Mouse (Mus musculus) embryonic facial prominence, embryonic 15.5 days (tissue): ENCODE data around the gene Zfp935. TPM values are rescaled to one million over a fixed set of nuclear protein-coding genes. Genes with fewer than 3 reads are reported as not detected.
"Not testable (repeated sequence)": the region's sequence is repeated elsewhere in the genome, so short reads cannot be mapped to it uniquely, and the experiment has no call there.

Experiments used
- ATAC-seq: fragments of 200-750 bp; cut with Nextera tagmentation; 2 replicates; pipeline ENCODE4 v1.8.0; 2017; ENCODE audit warnings: low read depth, moderate TSS enrichment; ENCODE audit not compliant: insufficient number of reproducible peaks, low FRiP score, low TSS enrichment
- H3K27ac ChIP-seq: fragments of 300-500 bp; sonication (generic); replicated peaks from 2 replicates; pipeline ENCODE4 v1.5.1; 2015; ENCODE audit warnings: mild to moderate bottlenecking, inconsistent platforms
- H3K27me3 ChIP-seq: fragments of 300-500 bp; sonication (generic); 2 replicates; pipeline ENCODE4 v1.6.1; 2015; ENCODE audit warnings: inconsistent platforms
- H3K36me3 ChIP-seq: fragments of 300-500 bp; sonication (generic); 2 replicates; pipeline ENCODE4 v1.6.1; 2015; ENCODE audit warnings: mild to moderate bottlenecking, inconsistent platforms
- H3K4me1 ChIP-seq: fragments of 300-500 bp; sonication (generic); 2 replicates; pipeline ENCODE4 v1.6.1; 2015; ENCODE audit warnings: inconsistent platforms
- H3K4me2 ChIP-seq: fragments of 300-500 bp; sonication (generic); replicated peaks from 2 replicates; pipeline ENCODE4 v1.6.1; 2015; ENCODE audit warnings: mild to moderate bottlenecking, inconsistent platforms
- H3K4me3 ChIP-seq: fragments of 300-500 bp; sonication (generic); replicated peaks from 2 replicates; pipeline ENCODE4 v1.5.1; 2015; ENCODE audit warnings: mild to moderate bottlenecking, inconsistent platforms
- H3K9ac ChIP-seq: fragments of 300-500 bp; sonication (generic); 2 replicates; pipeline ENCODE4 v1.6.1; 2015; ENCODE audit warnings: inconsistent platforms
- H3K9me3 ChIP-seq: fragments of 300-500 bp; sonication (generic); replicated peaks from 2 replicates; pipeline ENCODE4 v1.6.1; 2016; ENCODE audit warnings: inconsistent platforms
- WGBS: fragments of 180-500 bp; shearing (Covaris S2); methylation state at CpG from one replicate; pipeline ENCODE4 v1.1.7; 2015; 5-methylcytosine and 5-hydroxymethylcytosine counted together
- polyA plus RNA-seq: library from polyadenylated mRNA; unstranded; fragments of >200 nt; fragmentation: Nextera tagmentation; extraction: Ambion mirVana; gene quantifications from 2 replicates; pipeline ENCODE4 v1.2.1, GENCODE M21; 2015

Gene Zfp935
- not detected in 2 replicates for polyA plus RNA-seq

DNA sequence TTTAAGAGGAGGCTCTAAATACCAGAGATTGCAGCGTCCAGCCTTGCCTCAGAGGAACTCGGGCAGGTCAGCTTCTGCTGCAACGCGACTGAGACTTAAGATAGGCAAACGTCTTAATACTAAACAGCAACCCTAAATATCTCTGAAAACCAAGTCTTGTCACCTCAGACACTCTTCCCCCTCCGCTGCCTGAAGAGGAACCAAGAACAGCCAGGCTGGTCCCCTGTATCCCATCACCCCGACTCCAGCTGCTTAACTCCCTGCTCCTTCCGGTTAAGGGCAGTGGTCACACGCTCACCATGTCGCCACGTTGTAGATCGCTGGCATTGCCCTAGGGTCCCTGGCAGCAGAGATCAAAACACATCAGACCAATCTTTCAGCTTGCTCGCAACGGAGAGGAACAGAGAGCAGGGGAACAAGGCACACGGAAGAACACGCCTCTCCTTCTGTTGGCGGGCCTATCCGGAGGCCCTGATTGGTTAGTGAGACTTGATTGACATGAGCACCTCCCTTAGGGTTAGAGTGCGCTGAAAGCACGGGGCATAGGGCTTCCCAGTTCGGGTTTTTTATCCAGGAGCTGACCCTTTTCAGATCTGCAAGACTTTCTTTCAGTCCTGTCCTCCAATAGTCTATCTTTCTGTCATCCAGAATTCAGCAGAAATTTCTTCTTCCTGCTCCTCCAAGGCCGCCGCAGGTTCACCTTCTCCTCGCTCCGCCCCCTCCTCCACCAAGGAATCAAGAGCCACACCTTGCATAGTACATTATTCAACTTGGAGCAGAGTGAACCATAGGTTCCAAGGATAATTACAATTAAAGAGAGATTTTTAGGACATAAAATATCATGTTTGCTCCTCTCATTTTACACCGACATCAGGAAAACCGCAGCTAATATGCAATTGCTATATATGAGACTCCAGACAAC is at the start of gene Zfp935:
Gene Zfp935 (minus strand): TSS at position 323 of the 922 bp plus-strand sequence.
- H3K27ac ChIP-seq = not testable (repeated sequence)

DNA sequence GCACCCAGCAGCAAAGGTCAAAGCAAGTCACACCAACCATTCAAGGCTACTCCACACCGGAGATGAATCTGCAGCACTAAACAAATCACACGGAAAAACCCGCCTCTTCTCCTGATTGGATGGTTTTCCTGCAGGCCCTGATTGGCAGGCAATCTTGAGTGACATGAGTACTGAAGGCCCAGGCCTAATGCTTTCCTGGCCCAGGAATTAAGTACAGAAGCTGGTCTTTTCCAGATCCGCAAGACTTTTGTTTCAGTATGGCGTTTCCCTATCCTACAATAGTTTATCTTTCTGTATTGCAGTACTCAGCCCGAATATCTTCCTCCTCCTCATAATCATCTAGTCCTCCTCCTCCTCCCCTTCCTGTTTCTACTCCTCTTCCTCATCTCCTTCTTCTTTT is 12.8 kb upstream of the Zfp935 start, which contains the start of gene Zfp934:
Gene Zfp934 (minus strand): TSS at position 101 of the 400 bp plus-strand sequence.
- H3K9ac ChIP-seq, H3K9me3 ChIP-seq, H3K4me2 ChIP-seq, H3K27me3 ChIP-seq, H3K4me1 ChIP-seq, ATAC-seq, H3K4me3 ChIP-seq, H3K36me3 ChIP-seq, H3K27ac ChIP-seq: not testable (repeated sequence)
- WGBS = 91% methylated on average over 4 of the region's 6 CpGs

More for the DNA sequence above, at the start of gene Zfp935:
- 4% methylated on average over 27 of the region's 27 CpGs for WGBS
- Histone ChIP-seq H3K4me2 (peak within 1 kb of the TSS; percentile 45), H3K9ac (peak within 1 kb of the TSS; percentile 26; the same call in 1 of the 2 replicates), H3K4me3 (peak within 1 kb of the TSS; percentile 52), H3K9me3 (peaks cover 24% of the 10 kb centered on the region; the same call in 1 of the 2 replicates), H3K36me3 (peaks cover 17% of the 10 kb centered on the region)
- not testable (repeated sequence) for H3K27me3 ChIP-seq, H3K4me1 ChIP-seq, ATAC-seq

DNA sequence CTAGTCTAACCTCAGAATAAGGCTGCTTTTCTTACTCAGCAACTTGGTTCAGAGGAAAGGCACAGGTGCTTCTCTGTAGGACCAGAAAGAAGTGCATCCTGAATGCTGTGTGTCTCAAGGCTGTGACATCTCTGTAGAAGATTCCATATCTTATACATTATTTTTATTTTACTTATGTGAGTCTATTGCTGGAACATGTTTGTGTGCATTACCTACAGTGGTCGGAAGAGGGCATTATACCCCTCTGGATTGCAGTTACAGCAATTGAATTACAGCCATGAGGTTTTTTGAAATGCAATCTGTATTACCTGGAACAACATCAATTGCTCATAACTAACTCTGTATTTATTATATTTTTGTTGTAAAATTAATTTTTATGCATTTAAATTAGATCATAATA is 3.4 kb upstream of the Zfp935 start:
- WGBS = 6% methylated on average over 1 of the region's 1 CpGs
- not testable (repeated sequence) for H3K9me3 ChIP-seq, H3K9ac ChIP-seq, H3K27ac ChIP-seq, H3K4me1 ChIP-seq, H3K4me2 ChIP-seq, ATAC-seq, H3K4me3 ChIP-seq, H3K27me3 ChIP-seq, H3K36me3 ChIP-seq

DNA sequence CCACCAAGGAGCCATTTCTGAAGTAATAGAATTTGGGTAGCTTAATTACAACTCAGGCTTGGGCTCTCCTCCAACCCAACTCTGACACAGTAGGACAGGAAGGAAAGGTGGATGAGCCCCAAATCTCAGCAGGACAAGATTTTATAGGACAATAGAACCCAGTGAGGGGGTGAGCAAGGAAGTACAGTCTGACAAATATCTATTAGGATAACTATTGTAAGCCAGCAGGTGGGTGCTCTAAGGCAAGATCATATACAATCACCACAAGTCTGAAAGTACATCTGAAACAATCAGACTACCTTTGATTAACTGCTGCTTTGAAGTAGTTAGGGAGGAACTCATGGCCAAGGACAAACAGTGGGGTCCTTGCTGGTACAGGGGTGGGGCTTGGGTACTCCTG is 28.2 kb downstream of the Zfp935 start:
- not testable (repeated sequence) for H3K36me3 ChIP-seq, H3K9me3 ChIP-seq, H3K27ac ChIP-seq, H3K27me3 ChIP-seq, ATAC-seq, H3K4me3 ChIP-seq, H3K9ac ChIP-seq, H3K4me2 ChIP-seq, H3K4me1 ChIP-seq

DNA sequence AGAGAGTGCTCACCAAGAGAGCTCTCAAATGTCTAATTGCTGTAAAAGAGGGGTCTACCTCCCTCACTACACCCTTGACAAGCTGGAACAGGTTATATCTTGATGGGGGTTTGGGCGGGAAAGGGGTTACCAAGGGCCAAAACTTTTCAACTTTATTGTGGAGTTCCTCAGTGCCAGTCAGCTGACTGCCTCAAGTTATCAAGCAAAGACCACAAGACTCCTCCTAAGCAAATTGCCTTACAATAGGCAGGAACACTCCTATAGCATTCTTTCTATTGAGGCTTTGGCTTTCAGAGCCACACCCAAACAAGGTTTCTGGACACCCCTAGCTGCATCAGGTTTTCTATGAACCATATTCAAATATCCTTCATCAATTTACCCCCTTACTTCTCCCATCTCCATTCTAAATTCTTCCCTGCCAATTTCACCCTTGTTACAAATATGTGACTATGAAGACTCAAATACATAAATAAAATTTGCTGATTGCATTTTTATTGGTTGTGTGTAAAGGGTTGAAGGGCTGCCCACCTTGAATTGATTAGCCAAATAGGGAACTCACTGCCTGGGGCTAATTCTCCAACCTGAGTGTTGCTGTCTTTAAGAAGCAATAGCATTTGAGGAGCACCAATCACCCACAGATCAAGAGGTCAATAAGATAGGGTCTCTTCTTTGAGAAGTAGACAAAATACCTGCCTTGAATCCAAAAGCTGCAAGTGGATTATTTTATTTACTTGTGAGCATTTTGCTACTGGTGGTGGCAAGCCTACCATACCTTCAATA is 47.5 kb downstream of the Zfp935 start:
- 71% methylated on average over 1 of the region's 1 CpGs for WGBS

DNA sequence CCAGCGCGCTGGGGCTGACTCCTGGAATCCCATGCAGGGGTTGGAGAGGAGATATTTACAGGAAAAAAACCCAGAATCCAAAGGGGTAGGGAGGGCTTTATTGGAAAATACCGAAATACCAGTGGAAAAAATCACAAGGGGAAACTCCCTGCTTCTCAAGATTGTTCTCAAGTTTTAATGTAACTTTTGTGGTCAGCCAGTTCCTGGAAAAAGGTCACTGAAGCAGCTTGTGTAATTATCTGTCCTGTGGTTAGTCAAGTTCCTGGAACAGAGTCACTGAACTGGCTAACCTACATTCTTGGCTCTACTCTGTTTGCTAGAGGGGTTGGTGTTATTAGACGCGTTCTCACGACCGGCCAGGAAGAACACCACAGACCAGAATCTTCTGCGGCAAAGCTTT is 85.7 kb downstream of the Zfp935 start:
- H3K36me3 ChIP-seq, ATAC-seq, H3K27me3 ChIP-seq, H3K9me3 ChIP-seq, H3K27ac ChIP-seq, H3K4me2 ChIP-seq, H3K4me1 ChIP-seq, H3K4me3 ChIP-seq, H3K9ac ChIP-seq: not testable (repeated sequence)
- WGBS = 93% methylated on average over 8 of the region's 8 CpGs

More for the DNA sequence above, 47.5 kb downstream of the Zfp935 start:
- not testable (repeated sequence) for H3K27ac ChIP-seq, H3K4me3 ChIP-seq, H3K27me3 ChIP-seq, H3K9ac ChIP-seq, H3K36me3 ChIP-seq, H3K9me3 ChIP-seq, H3K4me2 ChIP-seq, H3K4me1 ChIP-seq, ATAC-seq

DNA sequence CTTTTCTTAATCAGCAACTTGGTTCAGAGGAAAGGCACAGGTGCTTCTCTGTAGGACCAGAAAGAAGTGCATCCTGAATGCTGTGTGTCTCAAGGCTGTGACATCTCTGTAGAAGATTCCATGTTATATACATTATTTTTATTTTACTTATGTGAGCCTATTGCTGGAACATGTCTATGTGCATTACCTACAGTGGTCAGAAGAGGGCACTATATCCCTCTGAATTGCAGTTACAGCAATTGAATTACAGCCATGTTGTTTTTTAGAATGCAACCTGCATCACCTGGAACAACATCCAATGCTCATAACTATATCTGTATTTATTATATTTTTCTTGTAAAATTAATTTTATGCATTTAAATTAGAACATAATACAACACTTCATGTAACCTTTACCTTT is 88.4 kb downstream of the Zfp935 start:
- ATAC-seq, H3K27ac ChIP-seq: not testable (repeated sequence)

DNA sequence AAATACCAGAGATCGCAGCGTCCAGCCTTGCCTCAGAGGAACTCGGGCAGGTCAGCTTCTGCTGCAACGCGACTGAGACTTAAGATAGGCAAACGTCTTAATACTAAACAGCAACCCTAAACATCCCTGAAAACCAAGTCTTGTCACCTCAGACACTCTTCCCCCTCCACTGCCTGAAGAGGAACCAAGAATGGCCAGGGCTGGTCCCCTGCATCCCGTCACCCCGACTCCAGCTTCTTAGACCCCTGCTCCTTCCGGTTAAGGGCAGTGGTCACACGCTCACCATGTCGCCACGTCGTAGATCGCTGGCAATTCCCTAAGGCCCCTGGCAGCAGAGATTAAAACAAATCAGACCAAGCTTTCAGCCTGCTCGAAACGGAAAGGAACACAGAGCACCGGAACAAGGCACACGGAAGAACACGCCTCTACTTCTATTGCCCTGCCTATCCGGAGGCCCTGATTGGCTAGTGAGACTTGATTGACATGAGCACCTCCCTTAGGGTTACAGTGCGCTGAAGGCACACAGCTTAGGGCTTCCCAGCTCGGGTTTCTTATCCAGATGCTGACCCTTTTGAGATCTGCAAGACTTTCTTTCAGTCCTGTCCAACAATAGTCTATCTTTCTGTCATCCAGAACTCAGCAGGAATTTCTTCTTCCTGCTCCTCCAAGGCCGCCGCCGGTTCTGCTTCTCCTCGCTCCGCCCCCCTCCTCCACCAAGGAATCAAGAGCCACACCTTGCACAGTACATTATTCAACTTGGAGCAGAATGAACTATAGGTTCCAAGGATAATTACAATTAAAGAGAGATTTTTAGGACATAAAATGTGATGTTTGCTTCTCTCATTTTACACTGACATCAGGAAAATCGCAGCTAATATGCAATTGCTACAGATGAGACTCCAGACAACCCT is 91.6 kb downstream of the Zfp935 start, which contains the start of gene Gm49359:
Gene Gm49359 (minus strand): TSS at position 409 of the 911 bp plus-strand sequence.
- H3K4me1 ChIP-seq, H3K9me3 ChIP-seq, H3K27me3 ChIP-seq: not testable (repeated sequence)
- Histone ChIP-seq H3K27ac (peak within 1 kb of the TSS; percentile 80), H3K4me2 (peak within 1 kb of the TSS; percentile 31), H3K4me3 (peak within 1 kb of the TSS; percentile 61), H3K36me3 (peaks cover 13% of the 10 kb centered on the region), H3K9ac (peak within 1 kb of the TSS; percentile 70)
- ATAC-seq = peak; percentile 93
- under 1% methylated on average over 28 of the region's 28 CpGs for WGBS

More for the DNA sequence above, 88.4 kb downstream of the Zfp935 start:
- H3K9ac ChIP-seq, H3K4me2 ChIP-seq, H3K36me3 ChIP-seq, H3K4me1 ChIP-seq, H3K27me3 ChIP-seq, H3K9me3 ChIP-seq, H3K4me3 ChIP-seq: not testable (repeated sequence)
